Mouse (Mus musculus): ENCODE results near the gene Mgat4d.
"Not testable (repeated sequence)": the region's sequence is repeated elsewhere in the genome, so short reads cannot be mapped to it uniquely, and the experiment has no call there.

Mgat4d gene

DNA sequence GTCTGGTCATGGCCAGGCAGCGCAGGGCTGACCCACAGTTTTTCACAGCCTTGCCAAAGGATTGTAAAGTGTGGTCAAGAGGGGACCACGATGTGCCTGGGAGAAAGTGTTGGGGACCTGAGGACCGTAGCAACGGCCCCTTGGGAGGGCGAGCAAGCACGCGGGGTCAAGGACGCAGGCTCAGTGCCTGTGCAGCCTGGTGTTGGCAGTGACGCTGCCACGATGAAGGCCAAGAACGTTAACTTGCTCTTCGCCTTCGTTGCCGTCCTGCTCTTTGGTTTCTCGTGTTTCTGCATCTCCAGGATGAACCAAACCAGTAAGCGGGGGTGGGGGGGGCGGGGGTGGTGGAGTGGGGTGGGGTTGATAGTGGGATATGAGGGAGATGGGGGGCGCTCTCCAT lies at the start of gene Mgat4d:
TSS of gene Mgat4d (plus strand) at position 209 of the 400 bp plus-strand sequence.
- no peak for ATAC-seq (ENCODE audit: insufficient number of reproducible peaks, low FRiP score, low TSS enrichment)

DNA sequence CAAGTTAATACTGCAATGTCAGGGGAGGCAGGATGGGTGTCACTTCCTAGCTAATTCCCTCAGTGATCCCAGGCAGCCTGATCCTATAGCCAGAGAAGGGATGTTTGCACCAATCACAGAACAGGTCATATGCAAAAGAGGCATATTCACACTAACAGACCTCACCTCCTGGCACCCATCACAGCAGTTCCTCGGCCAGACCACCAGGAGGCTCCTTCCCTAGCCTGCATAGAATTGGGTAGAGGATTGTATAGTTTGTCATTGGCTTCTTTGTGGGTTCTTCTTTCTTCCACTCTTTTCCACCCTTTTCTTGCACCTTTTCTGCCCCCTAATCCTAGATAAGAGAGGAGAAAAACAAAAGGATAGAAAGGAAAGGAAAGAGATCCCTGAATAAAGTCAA lies 48.1 kb upstream of the Mgat4d start:
- ATAC-seq (ENCODE audit: insufficient number of reproducible peaks, low FRiP score, low TSS enrichment) = no peak

DNA sequence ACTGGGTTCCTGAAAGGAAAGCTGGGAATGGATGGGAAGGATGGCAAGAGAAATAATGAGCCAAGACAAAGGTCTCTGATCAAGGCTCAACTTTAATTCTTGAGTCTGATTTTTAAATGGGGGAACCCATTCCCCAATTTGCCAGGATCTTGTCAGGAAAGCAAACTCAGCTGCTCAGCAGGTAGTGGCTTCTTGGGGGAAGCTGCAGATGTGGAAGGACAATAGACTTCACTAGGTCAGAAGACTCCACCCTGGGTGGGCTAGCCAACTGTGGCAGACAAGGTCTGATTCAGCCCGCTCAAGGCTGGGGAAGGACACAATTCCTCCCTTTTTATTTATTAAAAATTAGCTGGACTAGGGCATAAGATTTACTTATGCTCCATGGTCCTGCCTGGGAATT lies 43.3 kb upstream of the Mgat4d start:
- ATAC-seq (ENCODE audit: insufficient number of reproducible peaks, low FRiP score, low TSS enrichment) = no peak

DNA sequence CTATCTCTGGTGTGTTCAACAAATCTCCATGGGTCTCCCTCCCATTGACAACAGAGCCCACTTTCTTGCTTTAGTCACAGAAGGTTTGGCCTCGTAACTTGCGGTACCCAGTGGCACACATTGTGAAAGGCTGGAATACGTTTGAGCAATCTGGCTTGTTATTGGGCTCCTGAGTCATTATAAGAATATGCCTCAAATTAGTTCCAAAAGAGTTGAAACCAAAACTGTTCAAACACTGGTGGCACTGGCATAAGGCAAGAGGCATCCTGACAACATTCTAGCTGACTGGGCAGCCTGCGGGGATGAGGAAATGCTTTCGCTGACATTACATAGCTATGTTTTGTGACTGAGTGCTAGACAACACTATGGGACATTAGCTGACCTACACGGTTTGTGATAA lies 38.4 kb upstream of the Mgat4d start:
- ATAC-seq (ENCODE audit: insufficient number of reproducible peaks, low FRiP score, low TSS enrichment) = no peak

GRCm38 (mm10) chr8:83315084-83315483 lies 33.2 kb upstream of the Mgat4d start:
- ATAC-seq (ENCODE audit: insufficient number of reproducible peaks, low FRiP score, low TSS enrichment) = not testable (repeated sequence)

DNA sequence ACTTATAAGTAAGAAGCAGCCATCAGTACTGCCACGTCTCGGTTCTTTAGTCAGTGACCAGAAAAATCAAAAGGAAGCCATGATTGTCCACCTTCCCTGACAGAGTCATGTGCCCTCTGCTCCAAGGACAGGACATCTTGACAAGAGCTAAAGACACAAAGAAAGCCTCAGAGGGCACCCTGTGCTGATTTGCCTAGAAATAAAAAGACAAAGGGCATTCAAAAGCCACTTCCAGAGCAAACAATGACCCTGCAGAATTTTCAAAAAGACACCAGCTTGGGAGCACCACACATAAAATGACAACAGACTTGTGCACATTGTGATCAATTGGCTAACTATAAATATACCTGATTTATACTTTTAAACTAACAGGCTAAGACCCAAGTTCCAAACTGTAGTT lies 32.6 kb upstream of the Mgat4d start:
- ATAC-seq (ENCODE audit: insufficient number of reproducible peaks, low FRiP score, low TSS enrichment) = no peak

DNA sequence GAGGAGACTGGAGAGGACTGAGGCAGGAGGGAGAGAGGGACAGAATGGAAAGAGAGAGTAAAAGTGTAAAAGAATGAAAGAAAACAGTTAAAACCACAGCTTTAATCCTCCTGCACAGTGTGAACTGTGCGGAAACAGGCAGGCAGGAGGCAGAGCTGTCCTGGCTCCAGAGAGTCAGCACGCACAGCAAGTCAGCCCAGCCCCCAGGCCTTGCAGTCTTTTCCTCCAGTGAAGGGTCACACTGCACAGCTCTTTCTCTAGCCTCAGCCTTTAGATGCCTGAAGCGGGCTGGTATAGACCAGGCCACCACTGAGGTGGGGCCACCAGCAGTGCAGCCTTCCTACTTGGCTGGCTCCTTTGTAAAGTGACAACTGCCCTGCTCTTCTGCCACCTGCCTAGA lies 27.7 kb upstream of the Mgat4d start:
- ATAC-seq (ENCODE audit: insufficient number of reproducible peaks, low FRiP score, low TSS enrichment) = no peak

DNA sequence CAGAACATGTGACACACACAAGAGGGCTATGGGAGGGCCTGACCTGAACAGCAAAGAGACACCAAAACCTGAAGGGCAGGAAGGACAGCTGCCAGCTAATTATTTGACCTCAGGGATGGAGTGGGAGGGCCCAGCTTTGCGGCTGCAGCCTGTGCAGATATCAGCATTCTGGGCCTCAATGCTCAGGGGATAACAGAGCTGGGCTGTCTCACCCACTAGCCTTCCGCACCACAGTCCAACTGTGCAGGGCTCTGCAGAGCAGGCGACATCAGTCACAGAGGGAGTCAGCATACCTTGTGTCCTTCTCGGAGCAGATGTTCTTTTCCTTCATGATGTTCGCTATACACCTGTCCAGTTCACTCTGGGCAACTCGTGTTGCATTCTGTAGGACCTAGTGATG lies 25.9 kb upstream of the Mgat4d start:
- no peak for ATAC-seq (ENCODE audit: insufficient number of reproducible peaks, low FRiP score, low TSS enrichment)

DNA sequence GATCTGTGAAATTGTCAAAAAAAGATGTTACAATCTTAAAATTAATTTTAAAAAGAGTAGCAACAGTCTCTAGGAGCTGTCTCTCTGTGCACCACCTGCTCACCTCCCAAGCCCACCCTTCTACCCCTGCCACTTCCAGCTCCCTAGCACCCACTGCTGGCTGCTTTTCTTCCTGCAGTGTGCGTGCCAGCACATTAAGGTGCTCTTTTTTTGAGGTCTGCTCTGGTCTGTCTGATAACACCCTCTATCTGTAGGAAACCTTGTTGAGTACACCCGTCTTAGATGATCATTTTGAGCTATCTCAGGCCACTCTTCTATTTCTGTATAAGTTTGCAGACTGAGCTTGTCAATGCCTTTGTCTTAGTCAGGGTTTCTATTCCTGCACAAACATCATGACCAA lies 25.2 kb upstream of the Mgat4d start:
- ATAC-seq (ENCODE audit: insufficient number of reproducible peaks, low FRiP score, low TSS enrichment) = no peak

GRCm38 (mm10) chr8:83327889-83328288 lies 20.4 kb upstream of the Mgat4d start:
- no peak for ATAC-seq (ENCODE audit: insufficient number of reproducible peaks, low FRiP score, low TSS enrichment)

GRCm38 (mm10) chr8:83331567-83331898 lies 16.7 kb upstream of the Mgat4d start:
- ATAC-seq (ENCODE audit: insufficient number of reproducible peaks, low FRiP score, low TSS enrichment) = peak; percentile 43; the same call in 1 of the 2 replicates

DNA sequence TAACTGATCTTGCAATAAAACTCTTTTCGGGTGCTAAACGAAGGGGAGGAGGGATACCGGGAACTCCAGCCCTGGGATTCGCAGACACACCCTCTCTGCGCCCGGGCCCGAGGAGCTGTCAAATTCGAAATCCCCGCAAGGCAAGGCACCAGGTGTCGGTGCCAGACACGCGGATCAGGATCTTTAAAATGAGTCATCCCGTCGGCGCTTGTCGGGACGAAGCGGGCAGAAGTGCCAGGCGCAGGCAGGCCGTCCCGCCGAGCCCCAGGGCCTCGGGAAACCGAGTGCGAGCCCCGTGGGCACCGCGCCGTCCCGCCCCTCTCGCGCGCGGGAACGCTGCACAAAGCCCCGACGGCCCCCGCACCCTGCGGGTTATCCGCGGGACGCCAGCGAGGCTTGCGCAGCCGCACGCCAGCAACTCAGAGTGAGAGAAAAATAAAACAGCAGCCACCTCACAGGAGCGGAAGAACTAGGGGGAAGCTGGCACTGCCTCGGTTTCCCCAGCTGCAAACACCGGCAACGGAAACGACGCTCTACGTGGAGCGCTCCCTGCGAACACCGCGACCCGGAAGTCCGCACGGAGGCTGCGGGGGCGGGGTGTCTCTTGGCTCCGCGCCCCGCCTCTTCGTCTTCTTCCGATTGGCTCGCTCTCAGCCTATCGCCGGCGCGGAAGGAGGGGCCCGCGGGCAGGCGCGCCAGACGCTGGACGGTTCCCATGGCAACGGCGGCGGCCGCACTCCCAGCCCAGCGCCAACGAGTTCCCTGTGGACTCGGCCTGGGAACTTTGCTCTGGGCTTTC lies 16.2 kb upstream of the Mgat4d start, which contains the start of gene Elmod2:
TSS of gene Elmod2 (minus strand) at position 588 of the 799 bp plus-strand sequence.
- peak; percentile 99 for ATAC-seq (ENCODE audit: insufficient number of reproducible peaks, low FRiP score, low TSS enrichment)

- no peak for ATAC-seq (ENCODE audit: insufficient number of reproducible peaks, low FRiP score, low TSS enrichment)
Observed at GRCm38 (mm10) chr8:83332864-83333263, 15.4 kb upstream of the Mgat4d start.

DNA sequence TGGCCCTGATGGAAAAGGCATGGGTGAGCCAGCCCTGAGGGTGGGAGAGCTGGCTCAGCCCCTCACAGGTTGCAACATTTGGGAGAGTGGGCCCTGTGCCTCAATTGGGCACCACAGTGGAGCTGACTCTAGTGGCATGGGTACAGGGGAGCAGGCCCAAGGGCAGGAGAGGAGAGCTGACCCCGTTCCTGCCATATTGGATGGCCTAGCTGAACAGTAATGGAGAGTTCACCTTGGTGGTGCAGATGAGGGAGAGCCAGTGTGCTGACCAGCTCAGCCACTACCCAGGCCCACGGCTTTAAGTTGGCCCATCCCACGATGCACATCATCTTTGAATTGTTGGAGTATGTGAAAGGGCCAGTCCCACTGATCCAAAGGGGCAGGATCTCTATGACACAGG lies 6.2 kb upstream of the Mgat4d start:
- no peak for ATAC-seq (ENCODE audit: insufficient number of reproducible peaks, low FRiP score, low TSS enrichment)

GRCm38 (mm10) chr8:83342693-83343092 lies 5.6 kb upstream of the Mgat4d start:
- ATAC-seq (ENCODE audit: insufficient number of reproducible peaks, low FRiP score, low TSS enrichment) = no peak

DNA sequence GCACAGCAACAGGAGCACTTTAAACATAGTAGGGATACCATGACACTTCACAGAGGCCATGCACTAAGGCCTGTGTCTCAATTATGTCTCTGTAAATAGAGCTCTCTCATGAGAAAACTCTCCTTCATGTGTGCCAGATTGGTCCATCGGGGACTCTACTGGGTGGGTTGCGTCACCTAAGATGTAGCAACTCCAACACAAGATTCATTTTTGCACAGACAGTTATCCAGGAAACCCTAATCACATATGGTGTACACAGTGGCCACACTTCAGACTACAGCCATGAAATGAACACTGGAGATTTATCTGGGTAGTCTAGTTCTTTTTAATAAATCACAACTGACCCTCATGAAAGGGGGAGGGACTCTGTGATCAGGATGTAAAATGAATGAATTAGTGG lies 3.0 kb downstream of the Mgat4d start:
- no peak for ATAC-seq (ENCODE audit: insufficient number of reproducible peaks, low FRiP score, low TSS enrichment)

- no peak for ATAC-seq (ENCODE audit: insufficient number of reproducible peaks, low FRiP score, low TSS enrichment)
Observed at GRCm38 (mm10) chr8:83363156-83363769, 15.0 kb downstream of the Mgat4d start.

DNA sequence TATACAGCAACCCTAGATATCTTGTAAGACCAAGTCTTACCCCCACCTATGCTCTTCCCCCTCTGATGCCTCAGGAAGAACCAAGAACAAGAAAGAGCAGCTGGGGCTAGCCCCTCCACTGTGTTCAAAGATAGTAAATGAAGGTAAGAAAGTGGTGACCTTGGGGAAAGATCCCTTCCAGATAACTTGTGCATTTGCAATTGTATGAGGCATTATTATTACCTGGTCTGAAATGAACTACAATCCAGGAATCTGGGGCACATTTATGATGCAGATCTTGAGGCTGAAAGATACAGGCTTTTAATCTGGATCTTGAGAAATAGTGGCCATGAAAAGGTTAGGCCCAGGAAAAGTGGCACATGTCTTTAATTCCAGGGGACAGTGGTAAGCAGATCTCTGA lies 29.0 kb downstream of the Mgat4d start:
- no peak for ATAC-seq (ENCODE audit: insufficient number of reproducible peaks, low FRiP score, low TSS enrichment)

GRCm38 (mm10) chr8:83380141-83380540 lies 31.9 kb downstream of the Mgat4d start:
- ATAC-seq (ENCODE audit: insufficient number of reproducible peaks, low FRiP score, low TSS enrichment) = no peak

- no peak for ATAC-seq (ENCODE audit: insufficient number of reproducible peaks, low FRiP score, low TSS enrichment)
Observed at GRCm38 (mm10) chr8:83381016-83381415, 32.7 kb downstream of the Mgat4d start.

DNA sequence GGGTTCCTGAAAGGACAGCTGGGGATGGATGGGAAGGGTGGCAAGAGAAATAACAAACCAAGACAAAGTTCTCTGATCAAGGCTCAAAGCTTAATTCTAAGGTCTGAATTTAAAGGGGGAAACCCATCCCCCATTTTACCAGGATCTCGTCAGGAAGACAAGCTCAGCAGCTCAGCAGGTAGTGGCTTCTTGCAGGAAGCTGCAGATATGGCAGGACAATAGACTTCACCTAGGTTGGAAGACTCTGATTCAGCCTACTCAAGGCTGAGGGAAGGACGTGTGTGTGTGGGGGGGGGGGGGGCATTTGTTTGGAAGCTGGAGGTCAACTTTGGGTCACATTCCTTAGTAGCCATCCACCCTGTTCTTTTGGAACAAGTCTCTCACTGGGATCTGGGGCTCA lies 34.6 kb downstream of the Mgat4d start:
- no peak for ATAC-seq (ENCODE audit: insufficient number of reproducible peaks, low FRiP score, low TSS enrichment)
